Mouse (Mus musculus): Measurements from ENCODE around the gene Nkg7.

DNA sequence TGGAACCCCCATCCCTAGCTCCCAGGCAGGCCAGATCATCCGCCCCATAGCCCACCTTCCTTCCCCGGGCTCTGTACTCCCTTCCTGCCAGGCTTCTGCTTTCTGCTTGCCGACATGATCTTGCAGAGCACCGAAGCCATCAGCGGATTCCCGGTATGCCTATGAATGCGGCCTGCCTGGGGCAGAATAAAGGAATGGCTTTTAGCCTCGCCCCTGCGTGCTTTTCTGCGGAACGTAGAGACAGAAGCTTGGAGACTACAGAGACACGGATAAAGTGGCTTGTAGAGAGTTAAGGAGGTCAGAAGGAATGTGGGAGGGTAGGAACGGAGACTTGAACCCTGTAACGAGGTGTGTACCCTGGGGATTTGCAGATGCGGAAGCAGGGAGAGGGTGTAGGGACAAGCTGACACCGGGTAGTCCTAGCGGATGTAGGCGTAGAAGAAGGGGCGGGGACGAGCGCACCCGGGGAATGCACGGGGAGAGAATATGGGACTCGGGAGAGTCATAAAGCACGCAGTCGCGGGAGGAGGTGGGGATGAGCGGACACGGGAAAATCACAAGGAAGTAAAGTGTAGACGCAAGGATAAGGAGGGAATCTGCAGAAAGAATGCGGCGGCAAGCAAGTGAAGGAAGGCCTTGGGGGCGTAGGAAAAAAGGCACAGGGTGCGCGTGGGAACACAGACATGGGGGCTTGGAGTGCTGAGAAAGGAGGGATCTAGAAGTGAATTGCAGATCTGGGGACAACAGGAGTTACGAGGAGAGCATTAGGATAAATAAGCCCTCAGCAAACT, 6.4 kb downstream of the Nkg7 start:
- peak; percentile 64 for TF ChIP-seq POLR2A (IDR thresholded peaks at IDR 0.05; ENCODE audit: insufficient read length, low read depth)
- no peak for TF ChIP-seq TCF12 (IDR thresholded peaks at IDR 0.05; ENCODE audit: insufficient read depth, poor library complexity, severe bottlenecking)
- TF ChIP-seq USF1 (IDR thresholded peaks at IDR 0.05; ENCODE audit: low read depth), result no peak
- no peak for TF ChIP-seq CEBPB (IDR thresholded peaks at IDR 0.05; ENCODE audit: insufficient read depth, poor library complexity, severe bottlenecking)
- peak; percentile 59 for TF ChIP-seq POLR2AphosphoS2 (IDR thresholded peaks at IDR 0.05; ENCODE audit: insufficient read length, low read depth)
- no peak for TF ChIP-seq MAX (IDR thresholded peaks at IDR 0.05; ENCODE audit: low read depth)
- TF ChIP-seq E2F4 (IDR thresholded peaks at IDR 0.05; ENCODE audit: insufficient read depth), result no peak
- TF ChIP-seq SRF (IDR thresholded peaks at IDR 0.05; ENCODE audit: control insufficient read depth, insufficient read length, low read depth), result no peak
- TF ChIP-seq MYOD1 (IDR thresholded peaks at IDR 0.05; ENCODE audit: control insufficient read depth in 1 of 3, insufficient read length in 2 of 3, low read depth in 2 of 3), result no peak

Data from myocyte (in vitro differentiated cells).